Mouse (Mus musculus) olfactory bulb, adult 2 months (tissue): ENCODE measurements around the gene Rpl35. TPM values are rescaled to one million over a fixed set of nuclear protein-coding genes. Genes with fewer than 3 reads are reported as not detected.

Experiments used
- H3K27ac ChIP-seq: fragments of 200-500 bp; 2 replicates; pipeline ENCODE4 v1.5.1; 2012; ENCODE audit warnings: low read depth, low read length; ENCODE audit not compliant: insufficient read depth
- H3K4me1 ChIP-seq: fragments of 200-500 bp; 2 replicates; pipeline ENCODE4 v1.6.1; 2012; ENCODE audit warnings: low read length; ENCODE audit not compliant: control insufficient read depth, insufficient read depth
- H3K4me3 ChIP-seq: fragments of 200-500 bp; 2 replicates; pipeline ENCODE4 v1.5.1; 2012; ENCODE audit warnings: mild to moderate bottlenecking, low read depth, low read length, moderate library complexity; ENCODE audit not compliant: insufficient read depth
- CTCF ChIP-seq: fragments of 200-500 bp; IDR thresholded peaks from 2 replicates; pipeline ENCODE4 v1.5.1; 2012; ENCODE audit warnings: low read depth, mild to moderate bottlenecking, low read length, moderate library complexity; ENCODE audit not compliant: insufficient read depth
- POLR2A ChIP-seq: fragments of 200-500 bp; IDR thresholded peaks from 2 replicates; pipeline ENCODE4 v1.6.1; 2012; ENCODE audit warnings: mild to moderate bottlenecking, low read depth, low read length, moderate library complexity; ENCODE audit not compliant: insufficient read depth
- WGBS: fragments of 180-500 bp; shearing (Covaris S2); methylation state at CpG from one replicate; pipeline ENCODE4 v1.1.7; 2018; 5-methylcytosine and 5-hydroxymethylcytosine counted together
- polyA plus RNA-seq: library from polyadenylated mRNA; stranded (reverse); fragments of >200 nt; gene quantifications from 2 replicates; pipeline ENCODE4 v1.2.4, GENCODE M21; 2012; ENCODE audit warnings: low replicate concordance; ENCODE audit not compliant: missing spikeins, insufficient read depth, insufficient read length

The Rpl35 gene
- polyA plus RNA-seq, 1 experiment = not detected

DNA sequence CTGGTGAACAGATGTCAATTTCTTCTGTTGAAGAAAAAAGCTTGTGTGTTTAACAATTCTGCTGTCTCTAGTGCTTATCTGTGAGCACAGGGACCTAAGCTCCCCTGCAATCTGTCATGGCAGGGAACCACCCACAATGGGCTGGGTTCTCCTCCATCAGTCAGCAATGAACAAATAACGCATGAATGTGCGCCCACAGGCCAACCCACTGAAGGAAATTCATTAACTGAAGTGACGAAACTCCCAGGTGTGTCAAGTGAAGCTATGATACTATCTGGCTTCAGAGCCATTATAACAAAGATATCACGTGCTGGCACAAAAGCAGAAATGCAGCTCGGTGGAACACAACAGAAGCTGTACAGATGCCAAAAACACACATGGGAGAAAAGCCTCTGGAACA is 35.4 kb downstream of the Rpl35 start:
- Histone ChIP-seq H3K4me3 (no peak overlapping the region), H3K4me1 (0 out of 2 replicates have a peak, but pooled peaks cover 3% of the 10 kb centered on the region), H3K27ac (no peak overlapping the region)
- 74% methylated on average over 5 of the region's 5 CpGs for WGBS
- TF ChIP-seq CTCF (no peak), POLR2A (no peak)

DNA sequence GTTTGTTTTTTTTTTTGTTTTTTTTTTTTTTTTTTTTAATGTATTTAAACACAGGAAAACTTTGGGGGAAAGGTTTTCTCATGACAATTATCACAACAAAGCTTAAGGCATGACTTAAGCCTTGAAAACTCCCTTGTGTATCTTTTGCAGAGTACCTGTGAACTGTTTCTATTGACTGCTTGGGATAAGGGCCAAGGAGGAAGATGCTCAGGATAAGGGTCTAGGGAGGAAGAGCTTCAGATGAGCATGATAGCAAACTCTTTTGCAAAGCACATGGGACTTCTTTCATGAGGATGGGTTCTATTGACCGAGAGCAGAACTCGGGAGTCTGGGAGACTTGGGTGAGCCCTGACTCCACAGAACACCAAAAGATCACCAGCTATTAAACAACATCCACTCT is 35.8 kb downstream of the Rpl35 start:
- Histone ChIP-seq H3K4me3 (no peak overlapping the region), H3K4me1 (0 out of 2 replicates have a peak, but pooled peaks cover 3% of the 10 kb centered on the region), H3K27ac (no peak overlapping the region)
- TF ChIP-seq POLR2A = no peak
- no peak for TF ChIP-seq CTCF
- WGBS = 95% methylated on average over 2 of the region's 2 CpGs

DNA sequence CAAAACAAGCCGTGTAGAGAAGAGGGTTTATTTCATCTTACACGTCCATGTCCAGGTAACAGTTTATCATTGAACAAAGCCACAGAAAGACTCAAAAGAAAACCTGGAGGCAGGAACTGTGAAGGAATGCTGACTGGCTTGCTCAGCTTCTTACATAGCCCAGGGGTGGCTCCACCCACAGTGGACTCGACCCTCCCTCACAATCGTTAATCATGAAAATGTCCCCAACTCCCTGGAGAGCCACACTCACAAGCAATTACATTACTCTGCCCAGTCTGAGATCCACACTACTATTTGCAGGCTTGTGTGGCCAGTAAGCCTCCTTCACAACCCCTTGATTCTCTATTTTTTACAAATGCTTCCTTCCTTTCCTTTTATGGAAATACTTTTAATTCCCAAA is 41.2 kb downstream of the Rpl35 start:
- WGBS = 45% methylated on average over 4 of the region's 4 CpGs
- TF ChIP-seq POLR2A = no peak
- H3K4me1 ChIP-seq = no peaks in the 10 kb centered on the region
- H3K27ac ChIP-seq = no peak overlapping the region
- H3K4me3 ChIP-seq = no peak overlapping the region

DNA sequence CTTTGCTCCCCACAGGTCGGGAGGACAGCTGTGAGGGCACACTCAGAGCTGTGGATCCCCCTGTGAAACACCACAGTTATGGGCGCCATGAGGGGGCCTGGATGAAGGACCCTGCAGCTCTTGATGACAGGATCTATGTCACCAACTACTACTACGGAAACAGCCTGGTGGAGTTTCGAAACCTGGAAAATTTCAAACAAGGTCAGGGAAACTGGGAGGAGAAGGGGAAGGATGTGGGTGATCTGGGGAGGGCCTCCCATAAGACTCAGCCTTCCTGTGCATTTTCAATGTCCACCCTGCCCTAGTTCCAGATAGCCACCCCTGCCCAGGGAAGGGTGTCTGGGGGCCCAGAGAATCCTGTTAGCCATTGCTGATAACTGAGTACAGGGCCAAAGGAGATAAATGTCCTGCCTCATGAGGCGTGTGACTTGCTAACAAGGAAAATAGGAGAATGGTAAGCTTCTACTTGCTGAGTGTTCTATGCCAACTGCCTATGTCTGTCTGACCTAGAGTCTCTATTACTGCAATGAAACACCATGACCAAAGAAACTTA is 47.7 kb downstream of the Rpl35 start:
- 92% methylated on average over 5 of the region's 5 CpGs for WGBS
- no peak overlapping the region for H3K27ac ChIP-seq
- H3K4me3 ChIP-seq = no peak overlapping the region
- H3K4me1 ChIP-seq = 0 out of 2 replicates have a peak, but pooled peaks cover 4% of the 10 kb centered on the region
- TF ChIP-seq POLR2A (no peak), CTCF (no peak)

DNA sequence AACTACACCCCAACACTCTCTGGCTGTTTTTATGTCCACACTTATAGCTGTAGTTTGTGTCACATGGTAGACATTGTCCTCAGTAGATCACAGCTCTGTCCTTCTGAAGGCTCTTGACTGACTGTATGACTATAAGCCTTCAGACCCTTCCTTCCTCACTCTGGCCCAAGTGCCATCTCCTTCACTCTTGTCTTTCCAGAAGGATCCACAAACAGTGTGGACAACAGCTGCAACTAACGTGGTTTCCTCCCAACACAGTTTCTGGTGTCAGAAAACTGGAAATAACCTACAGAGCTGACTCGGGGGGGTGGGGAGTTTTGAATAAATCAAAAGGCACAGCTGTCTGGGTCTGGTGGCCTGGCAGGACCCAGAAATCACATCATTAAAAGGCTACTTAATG is 49.4 kb downstream of the Rpl35 start:
- Histone ChIP-seq H3K4me1 (peaks cover 6% of the 10 kb centered on the region; the same call in 1 of the 2 replicates), H3K4me3 (no peak overlapping the region), H3K27ac (no peak overlapping the region)
- TF ChIP-seq POLR2A (no peak), CTCF (no peak)
- WGBS = 64% methylated on average over 2 of the region's 2 CpGs

DNA sequence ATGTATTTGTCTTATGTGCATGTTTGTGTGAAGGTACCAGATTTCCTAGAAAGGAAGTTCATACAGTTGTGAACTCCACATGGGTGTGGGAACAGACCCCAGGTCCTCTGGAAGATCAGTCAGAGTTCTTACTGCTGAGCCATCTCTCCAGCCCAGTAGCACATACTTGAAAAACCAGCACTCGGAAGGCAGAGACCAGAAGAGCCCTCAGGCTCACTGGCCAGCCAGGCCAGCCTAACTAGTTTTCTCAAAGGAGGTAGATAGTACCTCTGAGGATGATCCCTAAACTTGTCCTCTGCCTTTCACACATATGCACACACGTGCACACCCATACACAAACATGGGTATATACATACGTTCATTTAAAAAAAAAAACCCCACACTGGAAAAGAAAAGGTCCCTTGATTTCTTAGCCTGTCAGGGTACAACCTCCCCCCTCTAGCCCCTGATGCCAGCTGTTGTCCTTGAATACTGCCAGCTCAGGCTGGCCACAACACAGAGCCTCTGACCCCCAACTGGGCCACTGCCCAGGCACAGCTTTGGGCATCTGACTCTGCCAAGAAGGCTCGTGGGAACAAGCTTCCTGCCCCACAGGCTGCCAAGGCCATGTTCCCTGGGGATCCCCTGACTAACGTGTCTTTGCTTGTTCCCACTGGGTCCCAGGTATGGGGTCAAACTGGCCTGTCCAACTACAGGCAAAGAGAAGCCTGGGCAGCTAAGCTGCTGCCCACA is 52.1 kb downstream of the Rpl35 start:
- peak overlapping the region; percentile 42; the same call in 1 of the 2 replicates for H3K27ac ChIP-seq
- H3K4me1 ChIP-seq = peaks cover 12% of the 10 kb centered on the region
- TF ChIP-seq POLR2A (no peak), CTCF (no peak)
- H3K4me3 ChIP-seq = no peak overlapping the region
- WGBS = 64% methylated on average over 5 of the region's 5 CpGs

Other genes starting within 250 kb of the Rpl35 start
- gene Nr6a1, start 77.9 kb downstream of the Rpl35 start, polyA plus RNA-seq = not detected in 2 replicates
- gene Olfml2a, start 73.6 kb downstream of the Rpl35 start, polyA plus RNA-seq = not detected in 2 replicates
- gene Wdr38, start 8.1 kb downstream of the Rpl35 start, polyA plus RNA-seq = not detected in 2 replicates
- gene Arpc5l, start 276 bp downstream of the Rpl35 start, polyA plus RNA-seq = not detected in 2 replicates
- gene Golga1, start 59.9 kb upstream of the Rpl35 start, polyA plus RNA-seq = 129 TPM in 1 of 2 replicates, not detected in the other
- not detected in 2 replicates for gene Scai, start 185.1 kb upstream of the Rpl35 start, polyA plus RNA-seq
- gene Ppp6c, start 220.8 kb upstream of the Rpl35 start, polyA plus RNA-seq = not detected in 2 replicates